Mouse (Mus musculus): ENCODE measurements around the gene Smagp. TPM values are rescaled to one million over a fixed set of nuclear protein-coding genes. Genes with fewer than 3 reads are reported as not detected.
"Not testable (repeated sequence)": the region's sequence is repeated elsewhere in the genome, so short reads cannot be mapped to it uniquely, and the experiment has no call there.

The Smagp gene
- polyA plus RNA-seq, 1 experiment from 2014 or later = 94.8 TPM

- peak overlapping the region; percentile 73 for H3K4me2 ChIP-seq (replicated peaks; ENCODE audit: low read depth)
- 9% methylated on average over 43 of the region's 43 CpGs for WGBS
- peak overlapping the region; percentile 98 for H3K4me3 ChIP-seq (ENCODE audit: low read depth, low read length)
- no peaks in the 10 kb centered on the region for H3K4me1 ChIP-seq (replicated peaks; ENCODE audit: control insufficient read depth, insufficient read depth)
- DNase-seq (ENCODE audit: low spot score) (no peak), ATAC-seq (ENCODE audit: low FRiP score, low TSS enrichment) (no peak)
- H3K9me3 ChIP-seq (ENCODE audit: control insufficient read depth, low read length) = no peaks in the 10 kb centered on the region
- peaks cover 14% of the 10 kb centered on the region; the same call in 1 of the 2 replicates for H3K36me3 ChIP-seq (ENCODE audit: control insufficient read depth, insufficient read depth, low read length)
- peak overlapping the region; percentile 63 for H3K9ac ChIP-seq (ENCODE audit: low read length)
- no peaks in the 10 kb centered on the region for H3K27me3 ChIP-seq (ENCODE audit: control insufficient read depth, insufficient read depth, low read length)
- H3K27ac ChIP-seq (replicated peaks) = peak overlapping the region; percentile 87
- TF ChIP-seq CTCF (IDR thresholded peaks at IDR 0.05; ENCODE audit: low read depth) (no peak), EP300 (optimal IDR thresholded peaks at IDR 0.05) (no peak)
Measured at GRCm38 (mm10) chr15:100614218-100614995, 22.3 kb downstream of the Smagp start.

GRCm38 (mm10) chr15:100613584-100613983, 23.2 kb downstream of the Smagp start:
- no peak overlapping the region for H3K27ac ChIP-seq (replicated peaks)
- no peaks in the 10 kb centered on the region for H3K4me1 ChIP-seq (replicated peaks; ENCODE audit: control insufficient read depth, insufficient read depth)
- no peaks in the 10 kb centered on the region for H3K27me3 ChIP-seq (ENCODE audit: control insufficient read depth, insufficient read depth, low read length)
- DNase-seq (ENCODE audit: low spot score) = peak; percentile 84
- H3K4me3 ChIP-seq (ENCODE audit: low read depth, low read length) = peak overlapping the region; percentile 13; the same call in 1 of the 2 replicates
- TF ChIP-seq CTCF (IDR thresholded peaks at IDR 0.05; ENCODE audit: low read depth) (peak; percentile 97), EP300 (optimal IDR thresholded peaks at IDR 0.05) (no peak)
- 7% methylated on average over 16 of the region's 16 CpGs for WGBS
- no peak for ATAC-seq (ENCODE audit: low FRiP score, low TSS enrichment)
- no peaks in the 10 kb centered on the region for H3K9me3 ChIP-seq (ENCODE audit: control insufficient read depth, low read length)
- 0 out of 2 replicates have a peak, but pooled peaks cover 8% of the 10 kb centered on the region for H3K36me3 ChIP-seq (ENCODE audit: control insufficient read depth, insufficient read depth, low read length)
- H3K4me2 ChIP-seq (replicated peaks; ENCODE audit: low read depth) = peak overlapping the region; percentile 47
- H3K9ac ChIP-seq (ENCODE audit: low read length) = peak overlapping the region; percentile 31

GRCm38 (mm10) chr15:100612432-100612831, 24.3 kb downstream of the Smagp start:
- H3K27me3 ChIP-seq (ENCODE audit: control insufficient read depth, insufficient read depth, low read length) = no peaks in the 10 kb centered on the region
- WGBS = 63% methylated on average over 2 of the region's 2 CpGs
- ATAC-seq (ENCODE audit: low FRiP score, low TSS enrichment) (no peak), DNase-seq (ENCODE audit: low spot score) (no peak)
- TF ChIP-seq EP300 (optimal IDR thresholded peaks at IDR 0.05) (no peak), CTCF (IDR thresholded peaks at IDR 0.05; ENCODE audit: low read depth) (peak; percentile 64)
- H3K4me2 ChIP-seq (replicated peaks; ENCODE audit: low read depth) = no peak overlapping the region
- no peak overlapping the region for H3K9ac ChIP-seq (ENCODE audit: low read length)
- H3K36me3 ChIP-seq (ENCODE audit: control insufficient read depth, insufficient read depth, low read length) = 0 out of 2 replicates have a peak, but pooled peaks cover under 1% of the 10 kb centered on the region
- H3K9me3 ChIP-seq (ENCODE audit: control insufficient read depth, low read length) = no peaks in the 10 kb centered on the region
- no peaks in the 10 kb centered on the region for H3K4me1 ChIP-seq (replicated peaks; ENCODE audit: control insufficient read depth, insufficient read depth)
- H3K27ac ChIP-seq (replicated peaks) = no peak overlapping the region
- H3K4me3 ChIP-seq (ENCODE audit: low read depth, low read length) = no peak overlapping the region

GRCm38 (mm10) chr15:100611951-100612350, 24.8 kb downstream of the Smagp start:
- Histone ChIP-seq H3K4me2 (replicated peaks; ENCODE audit: low read depth) (no peak overlapping the region), H3K27ac (replicated peaks) (no peak overlapping the region), H3K9ac (ENCODE audit: low read length) (no peak overlapping the region), H3K4me1 (replicated peaks; ENCODE audit: control insufficient read depth, insufficient read depth) (no peaks in the 10 kb centered on the region), H3K27me3 (ENCODE audit: control insufficient read depth, insufficient read depth, low read length) (no peaks in the 10 kb centered on the region), H3K4me3 (ENCODE audit: low read depth, low read length) (no peak overlapping the region), H3K9me3 (ENCODE audit: control insufficient read depth, low read length) (no peaks in the 10 kb centered on the region), H3K36me3 (ENCODE audit: control insufficient read depth, insufficient read depth, low read length) (no peaks in the 10 kb centered on the region)
- TF ChIP-seq CTCF (IDR thresholded peaks at IDR 0.05; ENCODE audit: low read depth) = no peak
- TF ChIP-seq EP300 (optimal IDR thresholded peaks at IDR 0.05) = no peak
- no peak for DNase-seq (ENCODE audit: low spot score)
- WGBS = 86% methylated on average over 7 of the region's 7 CpGs
- no peak for ATAC-seq (ENCODE audit: low FRiP score, low TSS enrichment)

- not testable (repeated sequence) for ATAC-seq (ENCODE audit: low FRiP score, low TSS enrichment); H3K27ac ChIP-seq (replicated peaks); H3K9ac ChIP-seq (ENCODE audit: low read length); H3K4me3 ChIP-seq (ENCODE audit: low read depth, low read length); H3K4me2 ChIP-seq (replicated peaks; ENCODE audit: low read depth); DNase-seq (ENCODE audit: low spot score); H3K27me3 ChIP-seq (ENCODE audit: control insufficient read depth, insufficient read depth, low read length); H3K36me3 ChIP-seq (ENCODE audit: control insufficient read depth, insufficient read depth, low read length); H3K4me1 ChIP-seq (replicated peaks; ENCODE audit: control insufficient read depth, insufficient read depth); H3K9me3 ChIP-seq (ENCODE audit: control insufficient read depth, low read length)
- peak; percentile 43 for TF ChIP-seq CTCF (IDR thresholded peaks at IDR 0.05; ENCODE audit: low read depth)
- WGBS = 92% methylated on average over 8 of the region's 8 CpGs
Measured at GRCm38 (mm10) chr15:100606677-100607076, 30.1 kb downstream of the Smagp start.

GRCm38 (mm10) chr15:100601669-100602068, 35.1 kb downstream of the Smagp start:
- Histone ChIP-seq H3K9ac (ENCODE audit: low read length) (no peak overlapping the region), H3K4me3 (ENCODE audit: low read depth, low read length) (no peak overlapping the region), H3K4me1 (replicated peaks; ENCODE audit: control insufficient read depth, insufficient read depth) (no peaks in the 10 kb centered on the region), H3K9me3 (ENCODE audit: control insufficient read depth, low read length) (no peaks in the 10 kb centered on the region), H3K36me3 (ENCODE audit: control insufficient read depth, insufficient read depth, low read length) (no peaks in the 10 kb centered on the region), H3K27ac (replicated peaks) (no peak overlapping the region), H3K27me3 (ENCODE audit: control insufficient read depth, insufficient read depth, low read length) (no peaks in the 10 kb centered on the region), H3K4me2 (replicated peaks; ENCODE audit: low read depth) (no peak overlapping the region)
- WGBS = 62% methylated on average over 3 of the region's 3 CpGs
- DNase-seq (ENCODE audit: low spot score) (no peak), ATAC-seq (ENCODE audit: low FRiP score, low TSS enrichment) (no peak)
- TF ChIP-seq EP300 (optimal IDR thresholded peaks at IDR 0.05) (no peak), CTCF (IDR thresholded peaks at IDR 0.05; ENCODE audit: low read depth) (no peak)

Data from stomach, postnatal 0 days (tissue).